Mouse (Mus musculus) forebrain, embryonic 14.5 days (tissue): ENCODE measurements at regions not wholly inside any gene's neighbourhood (a gene's known extent, or its start where the extent isn't known, plus 50 kb on each side); places are given as distances from the start of the nearest gene placed in this dataset.

Source experiments
- ATAC-seq: fragments of 200-750 bp; cut with Nextera tagmentation; 2 replicates; pipeline ENCODE4 v1.8.0; 2017; ENCODE audit warnings: mild to moderate bottlenecking, moderate library complexity
- DNase-seq: peaks from one replicate; pipeline ENCODE4 v3.0.0-alpha.2; 2015; ENCODE audit warnings: low spot score
- H3K27ac ChIP-seq: fragments of 300-500 bp; sonication (generic); 2 replicates; pipeline ENCODE4 v1.5.1; 2014; ENCODE audit warnings: low read depth, mild to moderate bottlenecking, control low read depth, low read length, moderate library complexity
- H3K27me3 ChIP-seq: fragments of 300-500 bp; sonication (generic); replicated peaks from 2 replicates; pipeline ENCODE4 v1.6.1; 2014; ENCODE audit warnings: low read length, control low read depth, mixed read lengths; ENCODE audit not compliant: control insufficient read depth, insufficient read depth
- H3K36me3 ChIP-seq: fragments of 300-500 bp; sonication (generic); 2 replicates; pipeline ENCODE4 v1.6.1; 2014; ENCODE audit warnings: low read length, control low read depth; ENCODE audit not compliant: control insufficient read depth, insufficient read depth
- H3K4me1 ChIP-seq: fragments of 300-500 bp; sonication (generic); 2 replicates; pipeline ENCODE4 v1.6.1; 2014; ENCODE audit warnings: antibody characterized with exemption, low read length, control low read depth; ENCODE audit not compliant: control insufficient read depth, insufficient read depth
- H3K4me2 ChIP-seq: fragments of 300-500 bp; sonication (generic); 2 replicates; pipeline ENCODE4 v1.6.1; 2014; ENCODE audit warnings: mild to moderate bottlenecking, control low read depth, low read length
- H3K4me3 ChIP-seq: fragments of 300-500 bp; sonication (generic); 2 replicates; pipeline ENCODE4 v1.5.1; 2014; ENCODE audit warnings: low read depth, low read length, control low read depth
- H3K9ac ChIP-seq: fragments of 300-500 bp; sonication (generic); 2 replicates; pipeline ENCODE4 v1.6.1; 2014; ENCODE audit warnings: mild to moderate bottlenecking, low read length, control low read depth, moderate library complexity
- H3K9me3 ChIP-seq: fragments of 300-500 bp; sonication (generic); replicated peaks from 2 replicates; pipeline ENCODE4 v1.6.1; 2016; ENCODE audit warnings: low read length, control low read depth, mixed read lengths; ENCODE audit not compliant: control insufficient read depth
- WGBS: fragments of 180-500 bp; shearing (Covaris S2); extraction: QIAGEN DNeasy Blood & Tissue Kit; methylation state at CpG from one replicate; pipeline ENCODE4 v1.1.7; 2014; 5-methylcytosine and 5-hydroxymethylcytosine counted together

DNA sequence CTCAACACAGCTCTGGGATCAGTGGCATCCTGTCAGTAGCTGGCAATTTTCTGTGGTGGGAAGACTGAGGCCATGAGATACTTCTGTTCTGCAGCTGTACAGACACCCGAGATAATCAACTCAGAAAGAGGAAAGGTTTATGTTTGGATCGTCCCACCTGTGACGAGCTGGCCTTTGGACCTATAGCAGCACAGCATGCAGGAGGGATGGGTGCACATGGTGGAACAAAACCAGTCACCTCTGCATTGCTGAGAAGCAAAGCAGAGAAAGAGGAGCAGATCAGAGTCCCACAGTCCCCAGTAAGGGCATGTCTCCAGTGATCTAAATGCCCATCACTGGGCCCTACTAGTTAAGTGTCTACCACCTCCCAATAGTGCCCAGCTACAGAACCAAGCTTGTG, 76.9 kb upstream of the Galnt15 start:
- Histone ChIP-seq H3K27ac (no peak overlapping the region), H3K9ac (no peak overlapping the region), H3K4me2 (no peak overlapping the region), H3K36me3 (no peaks in the 10 kb centered on the region), H3K27me3 (no peaks in the 10 kb centered on the region), H3K4me1 (peaks cover 4% of the 10 kb centered on the region; the same call in 1 of the 2 replicates), H3K9me3 (no peaks in the 10 kb centered on the region), H3K4me3 (no peak overlapping the region)
- no peak for DNase-seq
- WGBS, result 85% methylated on average over 3 of the region's 3 CpGs
- ATAC-seq, result no peak

DNA sequence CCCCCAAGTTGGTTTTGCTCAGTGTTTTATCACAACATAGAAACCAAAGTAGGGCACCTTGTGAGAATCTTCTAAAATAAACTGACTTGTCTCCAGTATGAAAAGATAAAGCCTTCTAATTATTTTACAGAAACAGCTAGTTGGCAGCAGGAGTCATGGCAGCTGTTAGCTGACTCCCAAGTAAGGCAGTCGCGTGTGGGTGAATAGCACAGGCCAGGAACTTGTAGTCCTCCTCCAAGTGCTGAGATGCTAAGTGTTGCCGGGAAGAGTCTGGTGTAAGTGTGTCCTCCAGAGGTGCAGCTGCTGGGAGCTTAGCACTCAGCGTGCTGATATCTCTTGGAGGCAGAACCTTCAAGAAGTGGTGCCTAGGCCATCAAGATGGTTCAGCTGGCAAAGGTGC, 75.0 kb upstream of the Galnt15 start:
- H3K4me3 ChIP-seq, result no peak overlapping the region
- DNase-seq (no peak), ATAC-seq (no peak)
- no peaks in the 10 kb centered on the region for H3K36me3 ChIP-seq
- no peak overlapping the region for H3K27ac ChIP-seq
- no peaks in the 10 kb centered on the region for H3K27me3 ChIP-seq
- H3K9ac ChIP-seq, result no peak overlapping the region
- H3K4me2 ChIP-seq, result no peak overlapping the region
- WGBS, result 79% methylated on average over 4 of the region's 4 CpGs
- H3K9me3 ChIP-seq, result no peaks in the 10 kb centered on the region
- H3K4me1 ChIP-seq, result no peaks in the 10 kb centered on the region

DNA sequence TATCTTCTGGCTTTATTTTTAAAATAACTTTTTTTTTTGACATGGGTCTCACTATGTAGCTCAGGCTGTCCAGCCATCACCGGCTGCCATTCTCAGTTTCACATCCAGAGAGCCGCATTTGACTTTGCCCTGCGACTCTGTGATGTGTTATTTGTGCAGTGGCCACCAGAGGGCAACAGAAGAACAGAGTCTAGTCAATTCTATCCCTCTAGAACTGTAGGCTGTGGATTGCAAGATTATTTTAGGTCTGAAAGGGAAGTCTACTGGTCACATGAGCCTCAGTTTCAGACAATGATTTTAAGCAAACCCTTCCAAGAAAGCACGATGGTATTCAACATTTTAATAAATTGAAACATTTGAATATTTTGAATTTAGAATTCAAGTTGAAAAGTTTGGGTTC, 73.8 kb upstream of the Galnt15 start:
- peak; percentile 91 for DNase-seq
- 8% methylated on average over 4 of the region's 4 CpGs for WGBS

DNA sequence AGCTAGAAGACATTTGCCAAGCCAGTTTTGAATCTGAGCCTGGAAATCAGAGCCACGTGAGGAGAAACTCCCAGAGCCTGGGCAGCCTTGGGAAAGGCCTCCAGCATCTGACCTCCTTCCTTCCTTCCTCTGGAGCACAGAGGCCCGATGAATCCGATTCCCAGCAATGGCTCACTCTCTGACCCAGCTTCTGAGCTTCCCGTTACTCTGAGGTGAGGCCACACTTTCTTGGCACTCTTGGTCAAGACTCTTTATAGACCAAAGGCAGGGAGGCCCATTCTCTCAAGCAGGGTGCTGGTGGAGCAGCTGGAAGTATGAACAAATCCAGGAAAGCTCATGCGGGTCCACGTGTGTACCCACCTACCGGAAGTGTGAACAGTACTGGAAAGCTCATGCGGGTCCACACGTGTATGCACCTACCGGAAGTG, 71.6 kb upstream of the Galnt15 start:
- Histone ChIP-seq H3K27ac (no peak overlapping the region), H3K4me1 (no peaks in the 10 kb centered on the region), H3K9me3 (no peaks in the 10 kb centered on the region), H3K4me3 (no peak overlapping the region), H3K4me2 (no peak overlapping the region), H3K36me3 (no peaks in the 10 kb centered on the region), H3K9ac (no peak overlapping the region), H3K27me3 (no peaks in the 10 kb centered on the region)
- ATAC-seq (no peak), DNase-seq (no peak)
- 90% methylated on average over 10 of the region's 10 CpGs for WGBS

More for the DNA sequence above, 73.8 kb upstream of the Galnt15 start:
- Histone ChIP-seq H3K36me3 (no peaks in the 10 kb centered on the region), H3K4me2 (no peak overlapping the region), H3K27me3 (no peaks in the 10 kb centered on the region), H3K9ac (no peak overlapping the region), H3K27ac (no peak overlapping the region), H3K4me3 (no peak overlapping the region), H3K4me1 (no peaks in the 10 kb centered on the region), H3K9me3 (no peaks in the 10 kb centered on the region)
- ATAC-seq, result peak; percentile 79

DNA sequence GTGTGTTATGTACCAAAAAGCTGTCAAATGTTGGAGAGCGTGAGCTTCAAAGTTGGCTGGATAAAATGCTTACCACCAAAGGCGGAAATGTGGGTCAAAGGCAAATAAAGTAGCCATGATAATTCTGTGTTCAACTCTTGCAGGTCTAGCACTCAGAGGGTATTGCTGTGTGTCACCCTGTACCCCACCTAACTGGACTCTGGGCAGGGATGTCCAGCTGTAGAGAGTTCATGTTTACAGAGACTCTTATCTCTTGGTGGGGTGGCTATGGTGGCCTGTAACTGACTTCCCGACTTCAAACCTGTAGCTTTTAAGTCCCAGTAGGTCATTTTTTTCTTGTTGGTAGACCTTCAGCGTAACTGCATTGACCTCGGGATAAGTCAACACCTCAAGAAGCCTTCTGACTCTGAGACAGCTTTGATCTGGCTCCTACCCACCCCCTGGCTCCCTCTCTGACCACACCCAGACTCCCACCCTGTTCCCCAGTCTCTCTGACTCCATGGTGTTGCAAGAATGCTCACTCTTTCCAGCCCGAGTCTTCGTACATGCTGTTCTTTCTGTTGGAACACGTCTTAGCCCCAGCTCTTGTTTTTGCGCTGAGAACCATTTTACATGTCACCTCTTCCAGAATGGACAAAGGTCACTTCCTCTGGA, 68.5 kb upstream of the Galnt15 start:
- Histone ChIP-seq H3K36me3 (no peaks in the 10 kb centered on the region), H3K27me3 (no peaks in the 10 kb centered on the region), H3K9me3 (no peaks in the 10 kb centered on the region), H3K4me1 (no peaks in the 10 kb centered on the region), H3K9ac (no peak overlapping the region), H3K4me3 (no peak overlapping the region), H3K27ac (no peak overlapping the region), H3K4me2 (no peak overlapping the region)
- DNase-seq (no peak), ATAC-seq (no peak)
- 94% methylated on average over 9 of the region's 9 CpGs for WGBS

DNA sequence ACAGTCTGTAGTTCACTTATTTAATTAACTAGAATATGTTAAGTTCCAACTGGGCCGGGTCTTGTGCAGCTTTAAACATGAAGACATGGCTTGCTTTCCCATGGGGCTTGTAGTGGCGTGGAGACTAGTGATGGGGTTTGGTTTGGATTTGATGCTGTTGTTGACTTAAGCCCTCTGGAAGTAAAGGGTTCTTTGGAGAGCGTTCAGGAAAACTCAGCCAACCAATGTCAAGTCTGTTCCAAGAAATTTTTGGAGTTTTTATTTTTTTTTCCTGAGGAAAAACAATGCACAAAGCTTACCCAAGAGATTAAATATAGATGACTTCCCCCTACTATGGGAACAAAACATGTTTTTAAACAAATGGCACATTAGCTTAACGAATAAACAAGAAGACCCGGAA, 67.3 kb upstream of the Galnt15 start:
- Histone ChIP-seq H3K27ac (no peak overlapping the region), H3K27me3 (no peaks in the 10 kb centered on the region)
- WGBS, result 92% methylated on average over 5 of the region's 5 CpGs

DNA sequence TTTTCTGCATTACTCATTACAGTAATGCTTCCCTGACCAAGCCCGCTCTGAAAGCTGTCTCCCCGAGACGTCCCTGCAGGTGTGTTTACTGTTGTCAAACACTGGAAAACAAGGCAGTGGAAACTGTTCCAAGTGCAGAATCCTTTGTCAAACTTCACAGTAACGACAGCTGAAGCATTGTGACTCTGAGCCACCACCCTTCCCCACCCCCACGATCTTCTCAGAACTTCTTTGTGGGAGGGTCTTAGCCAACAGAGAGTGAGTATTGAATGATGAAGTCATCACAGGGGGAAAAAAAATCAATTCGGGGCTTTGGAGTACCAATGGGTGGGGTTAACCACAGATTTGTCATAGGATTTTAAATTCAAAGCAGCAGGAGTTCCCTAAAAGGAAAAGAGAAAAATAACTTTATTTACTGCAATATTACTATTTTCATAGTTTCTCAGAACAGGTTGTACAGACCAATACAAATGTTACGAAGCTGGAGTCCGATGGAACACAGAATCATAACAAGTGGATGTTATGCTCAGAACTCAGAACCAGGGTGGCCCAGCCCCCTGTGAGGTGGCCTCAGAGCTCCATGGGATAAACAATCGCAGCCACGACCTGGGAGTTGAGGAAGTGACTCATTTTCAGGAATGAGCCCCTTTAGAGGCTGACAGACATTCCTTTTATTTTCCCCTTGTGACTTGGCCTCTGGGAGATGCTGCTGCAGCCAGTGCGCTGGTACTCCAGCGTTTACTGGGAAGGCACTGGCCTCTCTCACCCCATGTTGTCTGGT, 65.5 kb upstream of the Galnt15 start:
- DNase-seq (no peak), ATAC-seq (no peak)
- H3K4me3 ChIP-seq, result no peak overlapping the region
- H3K27me3 ChIP-seq, result no peaks in the 10 kb centered on the region
- no peaks in the 10 kb centered on the region for H3K36me3 ChIP-seq
- H3K9me3 ChIP-seq, result no peaks in the 10 kb centered on the region
- no peak overlapping the region for H3K27ac ChIP-seq
- 51% methylated on average over 12 of the region's 12 CpGs for WGBS
- no peaks in the 10 kb centered on the region for H3K4me1 ChIP-seq
- no peak overlapping the region for H3K9ac ChIP-seq
- no peak overlapping the region for H3K4me2 ChIP-seq

More for the DNA sequence above, 67.3 kb upstream of the Galnt15 start:
- DNase-seq (no peak), ATAC-seq (no peak)
- Histone ChIP-seq H3K4me1 (no peaks in the 10 kb centered on the region), H3K4me2 (no peak overlapping the region), H3K36me3 (no peaks in the 10 kb centered on the region), H3K9ac (no peak overlapping the region), H3K9me3 (no peaks in the 10 kb centered on the region), H3K4me3 (no peak overlapping the region)

DNA sequence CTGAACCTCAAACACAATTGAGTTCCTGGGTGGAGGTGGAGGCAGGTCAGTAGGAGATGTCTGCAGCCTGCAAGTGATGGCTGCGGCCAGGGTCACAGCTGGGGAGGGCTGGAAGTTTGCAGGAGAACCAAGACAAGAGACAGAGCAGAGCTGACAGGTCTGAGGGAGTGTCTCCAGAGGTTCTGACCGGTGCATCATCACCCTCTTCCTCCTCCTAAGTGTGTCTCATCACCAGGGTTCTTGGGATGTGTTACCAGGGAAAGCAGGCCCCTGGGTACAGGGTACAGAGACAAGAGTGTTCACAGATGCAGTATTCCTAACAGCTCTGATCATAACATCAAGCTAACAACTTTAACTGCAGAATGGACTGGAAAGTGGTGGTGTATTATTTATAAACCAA, 64.7 kb upstream of the Galnt15 start:
- Histone ChIP-seq H3K9ac (no peak overlapping the region), H3K27me3 (no peaks in the 10 kb centered on the region), H3K9me3 (no peaks in the 10 kb centered on the region), H3K27ac (no peak overlapping the region), H3K4me3 (no peak overlapping the region), H3K4me2 (no peak overlapping the region), H3K4me1 (no peaks in the 10 kb centered on the region), H3K36me3 (no peaks in the 10 kb centered on the region)
- WGBS, result 55% methylated on average over 2 of the region's 2 CpGs
- ATAC-seq (no peak), DNase-seq (no peak)

DNA sequence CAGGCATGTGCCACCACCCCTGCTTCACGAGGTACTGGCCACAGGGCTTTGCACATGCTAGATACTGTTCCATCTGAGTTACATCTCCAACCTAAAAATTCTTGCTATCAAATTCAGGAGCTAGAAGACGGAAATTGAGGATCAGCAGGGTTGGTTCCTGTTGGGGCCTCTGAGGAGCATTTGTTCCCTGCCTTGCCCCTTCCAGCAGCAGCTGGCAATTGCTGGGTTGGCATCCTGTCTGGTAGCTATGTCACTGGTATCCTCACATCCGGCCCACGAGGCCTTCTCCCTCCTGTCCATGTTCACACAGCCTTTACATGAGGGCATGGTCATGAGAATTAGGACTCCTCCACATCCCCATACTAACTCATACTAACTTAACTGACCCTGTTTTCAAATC, 64.0 kb upstream of the Galnt15 start:
- 79% methylated on average over 4 of the region's 4 CpGs for WGBS
- H3K27me3 ChIP-seq, result no peaks in the 10 kb centered on the region
- ATAC-seq (no peak), DNase-seq (no peak)
- H3K4me1 ChIP-seq, result no peaks in the 10 kb centered on the region
- no peaks in the 10 kb centered on the region for H3K36me3 ChIP-seq
- H3K9ac ChIP-seq, result no peak overlapping the region
- H3K9me3 ChIP-seq, result no peaks in the 10 kb centered on the region
- H3K4me3 ChIP-seq, result no peak overlapping the region
- H3K4me2 ChIP-seq, result no peak overlapping the region
- no peak overlapping the region for H3K27ac ChIP-seq
